Mouse (Mus musculus): ENCODE measurements at regions not wholly inside any gene's neighbourhood (a gene's known extent, or its start where the extent isn't known, plus 50 kb on each side); places are given as distances from the start of the nearest gene placed in this dataset.

DNA sequence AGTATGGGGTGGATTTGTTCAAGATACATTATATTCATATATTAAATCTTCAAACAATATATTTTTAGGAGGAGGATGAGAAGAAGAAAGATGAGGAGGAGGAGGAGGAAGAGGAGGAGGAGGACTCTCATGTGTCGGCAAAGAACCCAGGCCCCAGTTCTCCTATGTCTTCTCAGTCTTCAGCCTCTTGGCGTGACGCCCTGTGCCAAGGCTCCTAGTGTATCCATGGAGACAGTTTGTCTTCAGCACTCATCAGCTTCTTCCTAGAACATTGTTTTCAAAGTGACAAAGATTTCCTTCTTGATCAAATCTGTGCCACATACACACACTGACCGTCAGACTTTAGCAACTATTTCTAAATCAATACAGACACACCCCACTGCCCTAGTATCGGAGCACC, 156.4 kb upstream of the Tox3 start:
- no peaks in the 10 kb centered on the region for H3K36me3 ChIP-seq (ENCODE audit: control insufficient read depth, insufficient read depth, low read length)
- H3K27ac ChIP-seq (ENCODE audit: low read depth, low read length), result no peak overlapping the region
- peaks cover 3% of the 10 kb centered on the region; the same call in 1 of the 2 replicates for H3K4me1 ChIP-seq (ENCODE audit: control insufficient read depth, insufficient read depth, low read length)
- no peak for ATAC-seq (replicated peaks; ENCODE audit: insufficient number of reproducible peaks, low FRiP score, low TSS enrichment)
- 71% methylated on average over 5 of the region's 5 CpGs for WGBS (ENCODE audit: insufficient replicate concordance)
- no peak overlapping the region for H3K9ac ChIP-seq (ENCODE audit: low read depth, low read length)
- H3K9me3 ChIP-seq (replicated peaks; ENCODE audit: control insufficient read depth, low read length), result no peaks in the 10 kb centered on the region; the same call in 1 of the 2 replicates
- H3K4me3 ChIP-seq (ENCODE audit: low read depth, low read length), result no peak overlapping the region
- H3K4me2 ChIP-seq, result no peak overlapping the region
- H3K27me3 ChIP-seq (ENCODE audit: control insufficient read depth, insufficient read depth, low read length), result no peaks in the 10 kb centered on the region

DNA sequence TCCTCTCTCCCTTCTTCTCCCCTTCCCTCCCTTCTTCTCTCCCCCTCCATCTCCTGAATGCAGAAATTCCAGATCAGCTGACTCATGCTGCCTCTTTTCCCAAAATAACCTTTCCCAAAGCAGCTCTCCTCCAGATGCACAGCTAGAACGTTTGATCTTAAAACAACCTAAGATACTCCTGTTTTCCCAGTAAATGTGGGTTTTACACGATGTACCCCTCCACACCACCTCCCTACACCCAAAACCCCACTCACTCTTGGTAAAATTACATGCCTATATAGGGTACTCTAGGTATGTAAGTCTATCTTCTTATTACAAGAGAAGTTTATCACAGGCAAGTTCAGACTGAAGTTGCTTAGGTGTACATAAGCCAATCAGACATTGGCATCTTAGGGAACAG, 155.2 kb upstream of the Tox3 start:
- no peak; the same call in 1 of the 2 replicates for ATAC-seq (replicated peaks; ENCODE audit: insufficient number of reproducible peaks, low FRiP score, low TSS enrichment)
- peaks cover 3% of the 10 kb centered on the region; the same call in 1 of the 2 replicates for H3K4me1 ChIP-seq (ENCODE audit: control insufficient read depth, insufficient read depth, low read length)
- H3K36me3 ChIP-seq (ENCODE audit: control insufficient read depth, insufficient read depth, low read length), result no peaks in the 10 kb centered on the region
- no peak overlapping the region for H3K4me3 ChIP-seq (ENCODE audit: low read depth, low read length)
- no peaks in the 10 kb centered on the region; the same call in 1 of the 2 replicates for H3K9me3 ChIP-seq (replicated peaks; ENCODE audit: control insufficient read depth, low read length)
- no peaks in the 10 kb centered on the region for H3K27me3 ChIP-seq (ENCODE audit: control insufficient read depth, insufficient read depth, low read length)
- H3K4me2 ChIP-seq, result no peak overlapping the region
- H3K9ac ChIP-seq (ENCODE audit: low read depth, low read length), result no peak overlapping the region
- 11% methylated on average over 2 of the region's 2 CpGs for WGBS (ENCODE audit: insufficient replicate concordance)
- no peak overlapping the region for H3K27ac ChIP-seq (ENCODE audit: low read depth, low read length)

DNA sequence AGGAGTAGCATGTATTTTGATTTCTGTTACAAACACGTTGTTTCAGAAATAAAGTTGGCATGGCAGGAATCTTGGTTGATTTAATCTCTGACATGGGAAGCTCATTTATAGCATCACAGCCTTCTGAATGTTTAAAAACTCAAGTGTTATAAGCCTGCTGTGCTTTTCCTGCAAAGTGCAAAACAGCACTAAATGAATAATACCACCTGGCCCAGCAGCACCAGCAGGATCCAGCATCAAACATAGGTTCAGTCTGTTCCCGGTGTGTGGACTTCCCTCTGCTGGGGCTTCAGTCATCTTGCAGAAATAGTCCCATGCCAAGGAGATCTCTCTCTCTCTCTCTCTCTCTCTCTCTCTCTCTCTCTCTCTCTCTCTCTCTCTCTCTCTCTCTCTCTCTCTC, 154.7 kb upstream of the Tox3 start:
- H3K4me2 ChIP-seq, result no peak overlapping the region
- no peak overlapping the region for H3K27ac ChIP-seq (ENCODE audit: low read depth, low read length)
- no peaks in the 10 kb centered on the region for H3K36me3 ChIP-seq (ENCODE audit: control insufficient read depth, insufficient read depth, low read length)
- H3K9me3 ChIP-seq (replicated peaks; ENCODE audit: control insufficient read depth, low read length), result no peaks in the 10 kb centered on the region; the same call in 1 of the 2 replicates
- ATAC-seq (replicated peaks; ENCODE audit: insufficient number of reproducible peaks, low FRiP score, low TSS enrichment), result no peak
- H3K4me3 ChIP-seq (ENCODE audit: low read depth, low read length), result no peak overlapping the region
- peaks cover 3% of the 10 kb centered on the region; the same call in 1 of the 2 replicates for H3K4me1 ChIP-seq (ENCODE audit: control insufficient read depth, insufficient read depth, low read length)
- H3K27me3 ChIP-seq (ENCODE audit: control insufficient read depth, insufficient read depth, low read length), result no peaks in the 10 kb centered on the region
- H3K9ac ChIP-seq (ENCODE audit: low read depth, low read length), result no peak overlapping the region
- WGBS (ENCODE audit: insufficient replicate concordance), result 52% methylated on average over 2 of the region's 2 CpGs

DNA sequence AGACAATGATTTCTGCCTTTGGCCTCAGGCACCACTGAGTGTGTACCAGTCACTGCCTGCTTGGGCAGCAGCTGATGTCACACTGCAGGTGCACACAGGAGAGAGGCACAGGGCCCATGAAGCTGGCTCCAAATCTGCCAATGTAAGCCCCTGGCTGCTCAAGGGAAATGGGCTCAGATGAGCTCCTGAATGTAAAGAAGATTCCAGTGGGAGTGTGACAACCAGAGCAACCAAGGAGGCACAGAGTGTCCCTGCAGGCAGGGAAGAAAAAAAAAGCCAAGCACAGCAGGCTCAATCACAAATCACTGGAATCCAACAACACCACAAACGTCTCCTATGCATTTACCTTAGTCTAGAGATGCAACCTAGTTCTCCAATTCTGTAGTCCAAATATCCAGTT, 151.2 kb upstream of the Tox3 start:
- H3K4me2 ChIP-seq, result no peak overlapping the region
- H3K9me3 ChIP-seq (replicated peaks; ENCODE audit: control insufficient read depth, low read length), result no peaks in the 10 kb centered on the region; the same call in 1 of the 2 replicates
- no peak overlapping the region for H3K4me3 ChIP-seq (ENCODE audit: low read depth, low read length)
- no peak for ATAC-seq (replicated peaks; ENCODE audit: insufficient number of reproducible peaks, low FRiP score, low TSS enrichment)
- no peak overlapping the region for H3K27ac ChIP-seq (ENCODE audit: low read depth, low read length)
- H3K36me3 ChIP-seq (ENCODE audit: control insufficient read depth, insufficient read depth, low read length), result no peaks in the 10 kb centered on the region
- WGBS (ENCODE audit: insufficient replicate concordance), result 48% methylated on average over 1 of the region's 1 CpGs
- no peak overlapping the region for H3K9ac ChIP-seq (ENCODE audit: low read depth, low read length)
- H3K27me3 ChIP-seq (ENCODE audit: control insufficient read depth, insufficient read depth, low read length), result no peaks in the 10 kb centered on the region
- peaks cover 6% of the 10 kb centered on the region; the same call in 1 of the 2 replicates for H3K4me1 ChIP-seq (ENCODE audit: control insufficient read depth, insufficient read depth, low read length)

DNA sequence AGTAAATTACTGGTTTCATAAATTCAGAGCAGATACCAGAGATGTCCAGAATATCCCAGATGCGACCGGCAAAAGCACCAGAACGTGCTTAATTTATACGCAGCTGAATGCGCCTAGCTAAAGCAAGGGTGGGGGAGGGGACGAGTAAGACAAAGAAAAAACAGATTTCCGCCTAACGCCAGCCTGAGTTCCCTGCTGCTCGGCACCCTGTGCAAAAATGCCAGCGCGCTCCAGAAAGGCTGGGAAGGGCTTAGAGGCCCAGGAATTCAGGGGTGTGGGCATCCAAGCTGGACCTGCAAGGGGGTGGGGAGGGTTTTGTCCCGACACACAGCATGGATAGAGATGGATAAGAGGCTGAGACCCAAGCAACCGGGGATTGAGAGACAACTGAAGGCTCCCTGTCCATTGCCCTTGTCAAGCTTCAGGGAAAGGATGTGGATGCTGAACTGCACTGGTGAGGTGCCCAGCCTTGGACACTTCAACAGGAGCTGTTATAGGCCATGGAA, 148.6 kb upstream of the Tox3 start:
- Histone ChIP-seq H3K9ac (ENCODE audit: low read depth, low read length) (peak overlapping the region; percentile 47; the same call in 1 of the 2 replicates), H3K36me3 (ENCODE audit: control insufficient read depth, insufficient read depth, low read length) (no peaks in the 10 kb centered on the region), H3K4me3 (ENCODE audit: low read depth, low read length) (peak overlapping the region; percentile 8; the same call in 1 of the 2 replicates), H3K4me2 (peak overlapping the region; percentile 56), H3K9me3 (replicated peaks; ENCODE audit: control insufficient read depth, low read length) (no peaks in the 10 kb centered on the region; the same call in 1 of the 2 replicates), H3K27ac (ENCODE audit: low read depth, low read length) (no peak overlapping the region), H3K4me1 (ENCODE audit: control insufficient read depth, insufficient read depth, low read length) (0 out of 2 replicates have a peak, but pooled peaks cover 2% of the 10 kb centered on the region), H3K27me3 (ENCODE audit: control insufficient read depth, insufficient read depth, low read length) (no peaks in the 10 kb centered on the region)
- 7% methylated on average over 13 of the region's 13 CpGs for WGBS (ENCODE audit: insufficient replicate concordance)
- no peak; the same call in 1 of the 2 replicates for ATAC-seq (replicated peaks; ENCODE audit: insufficient number of reproducible peaks, low FRiP score, low TSS enrichment)

DNA sequence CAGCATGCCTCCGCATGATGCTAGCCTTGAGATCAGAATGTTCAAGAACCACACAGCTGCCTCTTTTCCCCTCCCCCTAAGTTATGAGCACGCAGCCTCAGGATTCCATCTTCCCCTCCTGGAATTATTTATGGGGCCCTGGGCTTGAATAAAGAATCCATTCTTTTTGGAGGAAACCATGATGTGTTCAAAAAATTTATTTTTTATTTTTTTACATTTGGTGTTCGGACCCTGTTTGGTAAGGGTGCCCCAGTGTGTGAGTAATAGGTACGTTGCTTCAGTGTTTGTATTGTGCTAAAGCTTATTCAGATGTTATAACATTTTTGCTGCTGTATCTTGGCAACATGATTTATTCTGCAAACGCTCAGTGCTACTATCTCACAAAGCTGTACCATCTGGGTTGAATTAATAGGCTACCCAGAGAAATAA, 147.8 kb upstream of the Tox3 start:
- Histone ChIP-seq H3K4me1 (ENCODE audit: control insufficient read depth, insufficient read depth, low read length) (peaks cover 7% of the 10 kb centered on the region; the same call in 1 of the 2 replicates), H3K4me2 (no peak overlapping the region), H3K27me3 (ENCODE audit: control insufficient read depth, insufficient read depth, low read length) (no peaks in the 10 kb centered on the region), H3K36me3 (ENCODE audit: control insufficient read depth, insufficient read depth, low read length) (no peaks in the 10 kb centered on the region), H3K9ac (ENCODE audit: low read depth, low read length) (no peak overlapping the region), H3K27ac (ENCODE audit: low read depth, low read length) (no peak overlapping the region), H3K9me3 (replicated peaks; ENCODE audit: control insufficient read depth, low read length) (no peaks in the 10 kb centered on the region; the same call in 1 of the 2 replicates), H3K4me3 (ENCODE audit: low read depth, low read length) (no peak overlapping the region)
- ATAC-seq (replicated peaks; ENCODE audit: insufficient number of reproducible peaks, low FRiP score, low TSS enrichment), result no peak
- 70% methylated on average over 5 of the region's 5 CpGs for WGBS (ENCODE audit: insufficient replicate concordance)

DNA sequence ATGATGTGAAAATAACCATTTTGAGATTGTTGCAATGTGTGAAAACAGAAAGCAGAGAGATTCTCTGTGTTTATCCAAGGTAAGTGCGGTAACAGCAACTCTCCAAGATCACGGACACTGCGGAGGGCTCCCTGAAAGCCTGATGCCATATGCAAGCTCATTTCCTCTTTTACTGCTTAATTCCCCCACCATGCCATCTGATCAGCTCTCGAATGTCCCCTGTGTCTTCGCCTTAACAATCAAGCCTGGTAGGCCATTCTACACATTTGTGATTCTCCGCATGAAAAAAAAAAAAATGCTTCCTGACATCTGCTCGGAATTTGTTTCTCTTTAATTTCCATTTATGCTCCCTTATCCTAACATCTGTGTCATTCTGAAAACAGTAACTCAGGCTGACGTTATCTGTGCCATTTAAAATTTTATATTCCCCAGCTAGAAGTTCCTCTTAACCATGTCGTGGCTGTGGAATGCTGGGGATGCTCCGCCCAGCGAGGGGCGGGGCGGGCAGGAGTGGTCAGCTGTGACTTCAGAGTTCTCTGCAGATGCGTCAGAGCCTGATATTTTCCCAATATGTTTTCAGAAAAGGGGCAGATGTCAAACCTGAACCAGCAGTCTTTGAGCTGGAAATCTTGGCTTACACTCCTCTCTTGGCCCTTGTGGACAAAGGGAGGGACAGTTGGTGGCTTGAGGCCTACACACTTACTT, 144.5 kb upstream of the Tox3 start:
- no peaks in the 10 kb centered on the region for H3K36me3 ChIP-seq (ENCODE audit: control insufficient read depth, insufficient read depth, low read length)
- H3K9me3 ChIP-seq (replicated peaks; ENCODE audit: control insufficient read depth, low read length), result no peaks in the 10 kb centered on the region
- H3K27ac ChIP-seq (ENCODE audit: low read depth, low read length), result no peak overlapping the region
- WGBS (ENCODE audit: insufficient replicate concordance), result 60% methylated on average over 14 of the region's 14 CpGs
- H3K4me1 ChIP-seq (ENCODE audit: control insufficient read depth, insufficient read depth, low read length), result peaks cover 7% of the 10 kb centered on the region; the same call in 1 of the 2 replicates
- H3K4me3 ChIP-seq (ENCODE audit: low read depth, low read length), result no peak overlapping the region
- ATAC-seq (replicated peaks; ENCODE audit: insufficient number of reproducible peaks, low FRiP score, low TSS enrichment), result no peak
- H3K9ac ChIP-seq (ENCODE audit: low read depth, low read length), result no peak overlapping the region
- H3K27me3 ChIP-seq (ENCODE audit: control insufficient read depth, insufficient read depth, low read length), result no peaks in the 10 kb centered on the region
- no peak overlapping the region for H3K4me2 ChIP-seq

DNA sequence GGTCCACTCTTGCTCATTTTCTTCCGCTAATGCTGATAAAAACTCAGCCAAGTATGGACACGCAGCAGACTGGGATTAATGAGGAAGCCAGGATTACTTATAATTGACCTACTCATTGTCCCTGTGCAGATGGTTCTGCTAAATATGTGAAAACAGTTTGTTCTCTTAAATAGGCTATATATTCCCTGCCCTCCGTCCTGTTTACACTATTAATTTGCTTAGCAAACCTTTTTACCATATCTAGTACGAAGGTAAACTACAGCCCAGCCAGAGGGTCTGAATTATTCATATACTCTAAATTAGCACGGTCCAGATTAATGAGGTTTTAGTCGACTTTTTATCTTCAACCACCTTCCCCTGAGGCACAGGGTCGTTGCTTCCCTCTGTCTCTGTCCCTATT, 143.5 kb upstream of the Tox3 start:
- no peak overlapping the region for H3K4me3 ChIP-seq (ENCODE audit: low read depth, low read length)
- H3K4me2 ChIP-seq, result no peak overlapping the region; the same call in 1 of the 2 replicates
- no peaks in the 10 kb centered on the region for H3K27me3 ChIP-seq (ENCODE audit: control insufficient read depth, insufficient read depth, low read length)
- H3K9me3 ChIP-seq (replicated peaks; ENCODE audit: control insufficient read depth, low read length), result no peaks in the 10 kb centered on the region
- ATAC-seq (replicated peaks; ENCODE audit: insufficient number of reproducible peaks, low FRiP score, low TSS enrichment), result no peak
- peaks cover 4% of the 10 kb centered on the region; the same call in 1 of the 2 replicates for H3K4me1 ChIP-seq (ENCODE audit: control insufficient read depth, insufficient read depth, low read length)
- 62% methylated on average over 7 of the region's 7 CpGs for WGBS (ENCODE audit: insufficient replicate concordance)
- H3K36me3 ChIP-seq (ENCODE audit: control insufficient read depth, insufficient read depth, low read length), result no peaks in the 10 kb centered on the region
- no peak overlapping the region for H3K27ac ChIP-seq (ENCODE audit: low read depth, low read length)
- no peak overlapping the region for H3K9ac ChIP-seq (ENCODE audit: low read depth, low read length)

All from heart, embryonic 11.5 days (tissue).